Mouse (Mus musculus) CH12.LX (cell line): ENCODE data around the gene Dtd1. TPM values are rescaled to one million over a fixed set of nuclear protein-coding genes. Genes with fewer than 3 reads are reported as not detected.

ENCODE experiments used
- DNase-seq: peaks from one replicate; pipeline ENCODE4 v3.0.0-alpha.2; 2013; ENCODE audit errors: extremely low read depth
- H3K27ac ChIP-seq: 2 replicates; pipeline ENCODE4 v1.5.1; 2012; ENCODE audit warnings: low read depth, mild to moderate bottlenecking, control low read depth, moderate library complexity; ENCODE audit not compliant: insufficient read depth
- H3K27me3 ChIP-seq: replicated peaks from 2 replicates; pipeline ENCODE3; 2012; ENCODE audit warnings: inconsistent platforms
- H3K36me3 ChIP-seq, 2 experiments: replicated peaks in 1 of 2; 2 replicates each; pipeline versions ENCODE3 to v1.6.1; 2012; ENCODE audit warnings: inconsistent platforms in 1 of 2, low read length in 1 of 2, mild to moderate bottlenecking in 1 of 2, mixed read lengths in 1 of 2, moderate library complexity in 1 of 2; ENCODE audit not compliant: control insufficient read depth in 1 of 2, insufficient read depth in 1 of 2
- H3K4me1 ChIP-seq, 2 experiments: 2 replicates each; pipeline ENCODE4 v1.6.1; 2012; ENCODE audit warnings: inconsistent platforms in 1 of 2, moderate library complexity in 1 of 2; ENCODE audit not compliant: insufficient read depth in 2 of 2, control insufficient read depth in 1 of 2
- H3K4me2 ChIP-seq: 2 replicates; pipeline ENCODE4 v1.6.1; 2012; ENCODE audit warnings: low read depth, mild to moderate bottlenecking, control low read depth; ENCODE audit not compliant: poor library complexity, insufficient read depth, severe bottlenecking
- H3K4me3 ChIP-seq, 3 experiments: fragments of 150-350 bp in 1 of 3; sonication (generic) in 1 of 3; replicated peaks in 1 of 3; 2 replicates each; pipeline versions ENCODE3 to v1.5.1; 2011 to 2012; ENCODE audit warnings: low read depth in 2 of 3, low read length in 2 of 3, mild to moderate bottlenecking in 2 of 3, moderate library complexity in 2 of 3, control low read depth in 1 of 3, improper control_type of control experiment in 1 of 3, inconsistent platforms in 1 of 3, mixed read lengths in 1 of 3; ENCODE audit not compliant: poor library complexity in 1 of 3
- H3K79me2 ChIP-seq: replicated peaks from 2 replicates; pipeline ENCODE4 v1.6.1; 2012; ENCODE audit warnings: mild to moderate bottlenecking, moderate library complexity; ENCODE audit not compliant: control insufficient read depth, poor library complexity, insufficient read depth, severe bottlenecking; ENCODE audit errors: extremely low read depth
- H3K9ac ChIP-seq: 2 replicates; pipeline ENCODE4 v1.6.1; 2012; ENCODE audit warnings: low read depth, mild to moderate bottlenecking, control low read depth, moderate library complexity; ENCODE audit not compliant: insufficient read depth
- H3K9me3 ChIP-seq: replicated peaks from 2 replicates; pipeline ENCODE3; 2012; ENCODE audit warnings: low read length, inconsistent platforms, mixed read lengths
- CHD2 ChIP-seq: IDR thresholded peaks from 2 replicates; pipeline ENCODE4 v1.6.1; 2011; ENCODE audit warnings: low read length, improper control_type of control experiment
- CTCF ChIP-seq, 2 experiments: IDR thresholded peaks in 1 of 2; conservative IDR thresholded peaks in 1 of 2; 2 replicates each; pipeline ENCODE4 v1.5.1; 2011 to 2012; ENCODE audit warnings: low read depth in 2 of 2, low read length in 2 of 2, improper control_type of control experiment in 1 of 2, inconsistent platforms in 1 of 2, mild to moderate bottlenecking in 1 of 2, moderate library complexity in 1 of 2
- ELF1 ChIP-seq: IDR thresholded peaks from 2 replicates; pipeline ENCODE4 v1.6.1; 2014; ENCODE audit warnings: low read depth, mild to moderate bottlenecking, inconsistent platforms, low read length, improper control_type of control experiment
- ETS1 ChIP-seq: conservative IDR thresholded peaks from 2 replicates; pipeline ENCODE4 v1.6.1; 2012; ENCODE audit warnings: low read depth, mild to moderate bottlenecking, inconsistent platforms, low read length, improper control_type of control experiment, moderate library complexity
- GABPA ChIP-seq: IDR thresholded peaks from 2 replicates; pipeline ENCODE4 v1.6.1; 2012; ENCODE audit warnings: low read depth, low read length, improper control_type of control experiment, inconsistent platforms; ENCODE audit not compliant: insufficient replicate concordance
- JUN ChIP-seq: IDR thresholded peaks from 2 replicates; pipeline ENCODE4 v1.6.1; 2011; ENCODE audit warnings: low read depth, mild to moderate bottlenecking, low read length, improper control_type of control experiment, moderate library complexity; ENCODE audit not compliant: insufficient read depth
- JUND ChIP-seq: conservative IDR thresholded peaks from 2 replicates; pipeline ENCODE4 v1.6.1; 2011; ENCODE audit warnings: low read depth, low read length, improper control_type of control experiment
- MAFK ChIP-seq: IDR thresholded peaks from 2 replicates; pipeline ENCODE4 v1.6.1; 2011; ENCODE audit warnings: low read length, improper control_type of control experiment; ENCODE audit not compliant: insufficient replicate concordance
- MAZ ChIP-seq: IDR thresholded peaks from 2 replicates; pipeline ENCODE4 v1.6.1; 2012; ENCODE audit warnings: low read depth, mild to moderate bottlenecking, inconsistent platforms, low read length, improper control_type of control experiment, moderate library complexity
- MEF2A ChIP-seq: IDR thresholded peaks from 2 replicates; pipeline ENCODE4 v1.6.1; 2014; ENCODE audit warnings: low read depth, mild to moderate bottlenecking, inconsistent platforms, low read length, improper control_type of control experiment, borderline replicate concordance
- MXI1 ChIP-seq: IDR thresholded peaks from 2 replicates; pipeline ENCODE4 v1.6.1; 2011; ENCODE audit warnings: mild to moderate bottlenecking, low read depth, low read length, improper control_type of control experiment
- PAX5 ChIP-seq: IDR thresholded peaks from 2 replicates; pipeline ENCODE4 v1.6.1; 2012; ENCODE audit warnings: low read length, inconsistent platforms, mixed read lengths
- RAD21 ChIP-seq: IDR thresholded peaks from 2 replicates; pipeline ENCODE4 v1.6.1; 2011; ENCODE audit warnings: low read depth, mild to moderate bottlenecking, low read length, improper control_type of control experiment, moderate library complexity
- SIN3A ChIP-seq: IDR thresholded peaks from 2 replicates; pipeline ENCODE4 v1.6.1; 2012; ENCODE audit warnings: low read length, improper control_type of control experiment, inconsistent platforms
- SMC3 ChIP-seq: IDR thresholded peaks from 2 replicates; pipeline ENCODE4 v1.6.1; 2011; ENCODE audit warnings: low read depth, low read length, improper control_type of control experiment
- USF1 ChIP-seq: IDR thresholded peaks from 2 replicates; pipeline ENCODE4 v1.6.1; 2014; ENCODE audit warnings: low read depth, mild to moderate bottlenecking, inconsistent platforms, low read length, improper control_type of control experiment
- USF2 ChIP-seq: conservative IDR thresholded peaks from 2 replicates; pipeline ENCODE4 v1.6.1; 2011; ENCODE audit warnings: low read depth, low read length, improper control_type of control experiment
- ZC3H11A ChIP-seq: IDR thresholded peaks from 2 replicates; pipeline ENCODE4 v1.6.1; 2012; ENCODE audit warnings: low read depth, mild to moderate bottlenecking, inconsistent platforms, low read length, improper control_type of control experiment
- ZMIZ1 ChIP-seq: IDR thresholded peaks from 2 replicates; pipeline ENCODE4 v1.6.1; 2012; ENCODE audit warnings: low read depth, mild to moderate bottlenecking, inconsistent platforms, low read length, improper control_type of control experiment
- dilution Hi-C: fragments of 300-500 bp; cut with MboI; formaldehyde crosslinking; loops from 2 replicates; pipeline ENCODE4 v1.14.3; 2020; ENCODE audit warnings: low sequenced_read_pairs; ENCODE audit not compliant: extremely low pct_unique_long_range_greater_than_20kb, extremely low pct_ligation_motif_present
- in situ Hi-C: fragments of 300-500 bp; cut with MboI; formaldehyde crosslinking; loops from 3 replicates; pipeline ENCODE4 v1.14.3; 2019; ENCODE audit warnings: low sequenced_read_pairs, low pct_ligation_motif_present, low pct_unique_long_range_greater_than_20kb, mixed read lengths
- polyA plus RNA-seq: library from polyadenylated mRNA; unstranded; fragments of >175 nt; gene quantifications from 2 replicates; pipeline ENCODE4 v1.2.1, GENCODE M21; 2012; ENCODE audit warnings: low read depth; ENCODE audit not compliant: insufficient read length
- total RNA-seq, 2 experiments: library from RNA; depleted of rRNA; stranded (reverse); fragments of 300-350 nt in 1 of 2; fragments of >200 nt in 1 of 2; gene quantifications; 2 replicates each; pipeline ENCODE4 v1.2.3; 2012 to 2014

The Dtd1 gene
- total and polyA plus RNA-seq, 3 experiments, result 42.7 to 47.8 (median 43.3) TPM

DNA sequence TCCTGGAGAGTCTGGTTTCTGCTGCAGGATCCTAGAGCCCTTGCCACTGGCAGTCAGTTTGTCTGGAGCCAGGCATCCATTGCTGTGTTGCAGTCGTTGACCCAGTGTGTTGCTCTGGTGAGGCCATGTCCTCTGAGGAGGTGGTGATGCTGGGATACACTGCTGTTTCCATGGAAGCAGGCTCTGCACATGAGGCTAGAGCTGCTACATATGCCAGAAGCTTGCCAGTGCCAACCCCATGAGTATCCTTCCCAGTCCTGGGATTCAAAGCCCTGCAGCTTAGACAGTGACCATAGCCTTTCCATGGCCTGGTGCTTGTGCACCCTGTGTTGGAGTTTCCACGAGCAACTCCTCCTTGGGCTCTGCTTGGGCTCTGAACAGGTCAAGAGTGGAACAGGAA lies 33.9 kb downstream of the Dtd1 start:
- no peak for TF ChIP-seq RAD21
- TF ChIP-seq USF1, result no peak
- no peak for TF ChIP-seq ZMIZ1
- TF ChIP-seq USF2, result no peak
- no peak for TF ChIP-seq GABPA
- no peak for TF ChIP-seq SMC3
- no peak for TF ChIP-seq JUN
- TF ChIP-seq MXI1, result no peak
- no peak for TF ChIP-seq SIN3A
- in situ Hi-C loops (loop anchor here (25.0 kb wide), 1 partner anchor 229 kb away; no protein-coding TSS in a partner anchor), dilution Hi-C loops (no loop called here)
- no peak overlapping the region for H3K27ac ChIP-seq
- no peak overlapping the region for H3K4me3 ChIP-seq
- no peak overlapping the region for H3K4me2 ChIP-seq
- H3K9ac ChIP-seq, result no peak overlapping the region
- peaks cover 3 to 31% of the 10 kb centered on the region in 2 experiments for H3K36me3 ChIP-seq
- no peaks in the 10 kb centered on the region for H3K4me1 ChIP-seq
- no peaks in the 10 kb centered on the region for H3K27me3 ChIP-seq
- DNase-seq, result no peak
- no peaks in the 10 kb centered on the region for H3K9me3 ChIP-seq
- no peaks in the 10 kb centered on the region for H3K79me2 ChIP-seq

DNA sequence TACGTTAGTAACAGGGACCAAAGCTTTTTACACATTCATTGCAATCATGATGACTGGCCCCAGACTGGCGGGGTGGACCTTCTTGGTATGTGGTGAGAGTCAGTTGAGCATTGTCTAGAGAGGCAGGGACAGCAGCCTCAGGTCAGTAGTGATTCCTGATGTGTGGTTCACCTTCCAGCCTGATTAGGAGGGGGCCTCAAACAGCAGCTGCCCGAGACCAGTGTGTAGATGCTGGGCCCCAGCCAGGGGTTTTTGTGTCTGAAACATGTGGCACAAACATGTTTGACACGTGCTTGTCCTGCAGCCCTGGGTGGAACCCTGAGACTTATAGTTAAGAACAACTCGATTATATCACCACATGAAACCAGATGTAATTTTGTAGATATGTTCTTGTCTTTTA lies 34.5 kb downstream of the Dtd1 start:
- no peaks in the 10 kb centered on the region for H3K27me3 ChIP-seq
- H3K36me3 ChIP-seq, result peaks cover 3 to 35% of the 10 kb centered on the region in 2 experiments
- H3K4me2 ChIP-seq, result no peak overlapping the region
- H3K9me3 ChIP-seq, result no peaks in the 10 kb centered on the region
- no peak overlapping the region for H3K4me3 ChIP-seq
- no peak for TF ChIP-seq SMC3
- TF ChIP-seq ZC3H11A, result no peak
- no peak for TF ChIP-seq GABPA
- TF ChIP-seq JUND, result no peak
- TF ChIP-seq USF1, result no peak
- TF ChIP-seq PAX5, result no peak
- no peak for TF ChIP-seq CHD2
- no peak for TF ChIP-seq MAFK
- no peak for TF ChIP-seq ETS1
- no peak for TF ChIP-seq MEF2A
- TF ChIP-seq ELF1, result no peak
- no peak for TF ChIP-seq MAZ
- TF ChIP-seq CTCF (conservative IDR thresholded peaks at IDR 0.05 in 1 of 2, IDR thresholded peaks at IDR 0.05 in 1 of 2; ENCODE audit: low read depth in 2 of 2, low read length in 2 of 2), result no peak
- TF ChIP-seq JUN, result no peak
- H3K9ac ChIP-seq, result no peak overlapping the region
- in situ Hi-C loops, result loop anchor here (25.0 kb wide), 1 partner anchor 228 kb away; no protein-coding TSS in a partner anchor
- no peaks in the 10 kb centered on the region for H3K79me2 ChIP-seq
- H3K27ac ChIP-seq, result no peak overlapping the region
- H3K4me1 ChIP-seq, result no peaks in the 10 kb centered on the region
- dilution Hi-C loops, result no loop called here
- DNase-seq, result no peak
